Mouse (Mus musculus) kidney, adult 2 months (tissue): ENCODE data around the gene Jazf1.

ENCODE experiments used
- CTCF ChIP-seq: fragments of 200-500 bp; conservative IDR thresholded peaks from 2 replicates; pipeline ENCODE4 v1.5.1; 2011; ENCODE audit warnings: low read depth, mild to moderate bottlenecking, control low read depth, low read length, moderate library complexity, mixed read lengths; ENCODE audit not compliant: insufficient read depth, insufficient read length
- POLR2A ChIP-seq: fragments of 200-500 bp; IDR thresholded peaks from one replicate; pipeline ENCODE4 v1.6.1; 2011; ENCODE audit warnings: low read depth, low read length, control low read depth

DNA sequence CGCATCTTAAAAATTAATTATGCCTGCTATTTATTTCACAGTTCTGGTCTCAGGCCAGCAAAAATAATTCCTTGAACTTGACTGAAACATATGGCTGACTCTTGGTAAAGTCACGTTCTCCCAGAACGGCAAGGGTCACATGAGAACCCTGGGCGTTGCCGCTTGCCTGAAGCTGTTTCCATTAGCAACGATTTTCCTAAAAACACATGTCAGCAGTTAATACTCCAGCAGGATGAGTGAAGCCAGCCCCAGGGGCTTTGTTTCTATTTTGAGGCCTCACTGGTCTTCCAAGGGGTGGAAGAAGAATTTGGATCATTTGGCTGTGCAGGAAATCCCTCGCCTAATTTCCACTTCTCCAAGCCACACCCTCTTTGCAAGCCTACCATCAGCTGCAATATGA is 206.5 kb downstream of the Jazf1 start:
- no peak for TF ChIP-seq POLR2A
- no peak for TF ChIP-seq CTCF
